Mouse (Mus musculus) right cerebral cortex, adult 18-20 months (tissue): ENCODE measurements around the gene Gtf2f2.

ENCODE experiments used
- DNase-seq: peaks from one replicate; pipeline ENCODE4 v3.0.0; 2022; ENCODE audit warnings: mixed read lengths

Gene Gtf2f2

DNA sequence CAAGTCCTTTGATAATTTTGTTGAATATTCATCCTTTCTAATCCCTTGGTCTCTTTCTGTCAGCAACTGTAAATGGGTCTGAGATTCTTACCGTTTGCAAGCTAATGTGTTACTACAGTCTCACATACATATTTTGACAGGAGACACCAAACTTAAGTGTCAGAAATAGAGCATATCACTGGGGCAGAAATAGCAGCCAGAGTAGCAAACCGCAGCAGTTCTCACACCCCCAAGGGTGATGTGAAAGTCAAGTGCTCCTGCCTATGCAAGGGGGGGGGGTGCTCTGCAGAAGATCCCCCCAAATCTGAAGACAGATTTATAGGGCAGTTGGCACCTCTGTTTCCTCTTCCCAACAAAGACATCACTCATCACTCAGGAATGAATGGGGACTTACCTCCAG is 152.5 kb downstream of the Gtf2f2 start:
- no peak for DNase-seq

DNA sequence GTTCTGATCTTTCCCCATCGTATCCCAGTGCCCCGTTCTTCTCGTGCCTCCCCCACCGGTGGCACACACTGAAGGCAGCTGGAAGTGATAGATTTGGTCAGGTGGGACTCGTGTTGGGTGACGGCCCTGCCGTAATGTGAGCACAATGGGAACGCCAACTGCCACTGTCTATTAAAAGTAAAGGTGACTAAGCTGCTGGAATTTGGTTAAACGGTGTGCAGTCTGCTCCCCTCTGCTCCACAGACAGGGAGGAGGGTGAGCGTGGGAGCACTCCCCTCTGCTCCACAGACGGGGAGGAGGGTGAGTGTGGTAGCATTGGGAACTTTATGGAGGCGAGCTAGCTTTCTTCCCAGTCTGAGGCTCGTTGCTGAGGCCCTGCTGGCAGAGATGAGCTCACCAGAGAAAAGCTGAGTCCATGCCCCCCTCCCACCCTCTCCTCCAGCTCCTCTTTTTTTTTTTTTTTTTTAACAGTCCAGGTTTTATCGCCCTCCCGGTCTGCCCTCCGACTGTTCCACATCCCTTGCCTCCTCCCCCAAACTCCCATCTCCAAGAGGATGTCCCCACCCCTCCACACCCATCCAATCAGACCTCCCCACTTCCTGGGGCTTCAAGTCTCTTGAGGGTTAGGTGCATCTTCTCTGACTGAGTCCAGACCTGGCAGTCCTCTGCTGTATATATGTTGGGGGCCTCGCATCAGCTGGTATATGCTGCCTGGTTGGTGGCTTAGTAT is 155.2 kb downstream of the Gtf2f2 start:
- DNase-seq = peak; percentile 49

DNA sequence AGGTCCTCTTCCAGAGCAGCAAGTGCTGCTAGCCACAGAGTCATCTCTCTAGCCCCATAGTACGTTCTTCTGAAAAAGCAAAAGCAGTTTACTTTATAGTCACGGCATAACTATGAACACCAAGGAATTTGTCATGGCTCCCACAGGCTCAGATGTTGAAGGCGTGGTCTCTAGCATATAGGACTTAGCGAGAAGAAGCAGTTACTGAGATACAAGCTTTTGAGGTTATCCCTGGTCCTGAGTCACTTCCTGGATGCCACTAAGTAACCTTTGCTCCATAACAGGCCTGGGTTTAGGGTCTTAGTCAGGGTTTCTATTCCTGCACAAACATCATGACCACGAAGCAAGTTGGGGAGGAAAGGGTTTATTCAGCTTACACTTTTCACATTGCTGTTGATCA is 158.6 kb downstream of the Gtf2f2 start:
- no peak for DNase-seq

DNA sequence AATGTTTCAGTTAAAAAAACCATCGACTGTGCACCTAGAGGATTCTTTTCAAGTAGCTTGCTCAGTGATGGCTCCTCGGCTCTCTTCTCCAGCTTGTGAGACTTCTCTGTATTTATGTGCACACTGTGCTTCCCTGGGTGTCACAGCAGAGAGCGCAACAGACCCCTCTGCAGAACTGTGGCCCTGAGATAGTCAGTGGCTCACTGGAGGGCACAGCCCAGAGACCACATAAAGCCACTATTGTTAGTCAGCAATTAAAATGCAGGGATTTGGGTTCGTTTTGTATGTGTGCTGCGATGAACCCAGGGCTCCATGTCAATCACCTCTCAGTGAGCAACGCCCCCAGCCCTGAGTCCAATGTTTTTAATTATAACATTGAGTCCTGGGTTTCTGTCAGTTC is 159.8 kb downstream of the Gtf2f2 start:
- no peak for DNase-seq

DNA sequence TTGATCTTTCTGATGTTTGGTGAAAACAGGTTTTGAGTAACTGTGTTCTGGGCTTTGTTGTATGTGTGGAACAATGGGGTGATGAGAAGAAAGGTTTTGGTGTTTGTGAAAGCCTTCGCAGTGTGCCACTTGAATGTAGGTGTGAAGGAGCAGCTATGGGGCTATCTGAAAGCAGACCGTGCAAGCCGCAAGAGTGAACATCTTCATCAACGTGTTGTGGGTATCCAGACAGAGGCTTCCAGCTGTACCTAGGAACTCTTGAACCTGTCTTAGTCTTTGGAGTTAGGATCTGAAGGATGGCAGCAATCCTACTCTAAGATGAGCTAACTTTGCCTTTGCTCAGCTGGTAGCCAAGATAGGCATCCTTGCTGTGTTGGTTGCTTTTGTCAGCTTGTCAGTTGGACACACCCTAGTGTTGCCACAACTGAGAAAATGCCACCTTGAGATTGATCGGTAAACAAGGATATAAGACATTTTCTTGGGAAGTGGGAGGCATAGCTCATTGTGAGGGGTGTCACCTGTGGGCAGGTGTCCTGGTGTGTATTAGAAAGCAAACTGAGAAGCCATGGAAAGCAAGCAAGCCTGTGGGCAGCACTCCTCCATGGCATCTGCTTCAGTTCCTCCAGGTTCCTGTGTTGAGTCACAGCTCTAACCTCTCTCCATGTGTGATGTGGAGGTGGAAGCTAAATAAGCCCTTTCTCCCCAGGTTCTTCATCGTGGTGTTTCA is 160.7 kb downstream of the Gtf2f2 start:
- DNase-seq = peak; percentile 74

DNA sequence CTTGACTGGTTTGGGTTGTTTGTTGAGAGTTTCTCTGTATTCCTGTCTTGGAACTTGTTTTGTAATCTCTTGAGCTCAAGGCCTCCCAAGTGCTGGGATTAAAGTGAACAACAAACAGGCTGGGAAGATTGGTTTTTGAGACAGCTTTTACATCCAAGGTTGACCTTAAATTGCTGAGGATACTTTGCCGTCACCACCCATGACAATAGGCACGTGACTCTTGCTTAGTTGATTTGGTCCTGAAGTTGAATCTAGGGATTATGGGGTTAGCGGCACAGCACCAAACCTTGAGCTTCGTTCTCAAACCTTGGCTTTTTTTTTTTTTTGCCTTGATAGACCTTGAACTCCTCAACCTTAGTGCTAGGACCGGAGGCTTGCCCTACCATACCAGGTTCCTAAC is 161.4 kb downstream of the Gtf2f2 start:
- DNase-seq = no peak

DNA sequence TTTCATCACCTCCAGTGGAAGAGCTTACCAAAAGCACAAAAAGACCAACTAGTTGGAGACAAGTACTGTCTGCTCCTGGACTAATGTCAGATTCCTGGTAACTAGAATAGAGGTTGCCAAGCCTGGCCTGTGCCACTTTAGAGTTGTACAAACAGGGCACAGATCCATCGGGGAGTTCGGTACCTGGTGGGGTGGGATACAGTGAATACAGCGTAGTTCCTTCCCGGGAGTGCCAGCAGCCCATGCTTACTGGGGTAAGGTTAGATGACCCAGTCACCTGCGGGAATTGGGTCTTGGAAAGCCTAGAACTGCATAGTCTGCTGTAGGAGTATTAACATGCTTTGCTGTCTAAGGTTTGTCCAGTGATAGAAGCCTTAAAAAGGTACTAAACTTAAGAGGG is 162.2 kb downstream of the Gtf2f2 start:
- DNase-seq = no peak

DNA sequence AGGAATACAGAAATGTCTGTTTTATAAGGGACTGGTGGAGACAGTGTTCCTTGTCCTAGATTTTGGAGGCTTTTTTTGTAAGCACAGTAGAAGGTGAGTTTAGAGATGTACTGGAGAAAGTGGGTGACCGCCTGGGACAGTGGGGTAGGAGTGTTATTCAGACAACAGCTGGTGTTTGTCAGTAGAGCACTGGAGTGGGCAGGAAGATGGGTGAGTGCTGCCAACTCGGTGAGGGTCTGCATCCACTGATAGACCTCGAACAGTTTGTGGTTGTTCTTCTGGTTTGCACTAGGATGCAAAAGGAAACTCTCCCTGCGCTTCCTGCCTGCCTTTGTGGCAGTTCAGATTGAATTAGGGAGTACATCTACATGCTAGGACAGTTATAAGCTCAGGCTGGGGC is 163.0 kb downstream of the Gtf2f2 start:
- DNase-seq = no peak
